In the genomic region with DNA sequence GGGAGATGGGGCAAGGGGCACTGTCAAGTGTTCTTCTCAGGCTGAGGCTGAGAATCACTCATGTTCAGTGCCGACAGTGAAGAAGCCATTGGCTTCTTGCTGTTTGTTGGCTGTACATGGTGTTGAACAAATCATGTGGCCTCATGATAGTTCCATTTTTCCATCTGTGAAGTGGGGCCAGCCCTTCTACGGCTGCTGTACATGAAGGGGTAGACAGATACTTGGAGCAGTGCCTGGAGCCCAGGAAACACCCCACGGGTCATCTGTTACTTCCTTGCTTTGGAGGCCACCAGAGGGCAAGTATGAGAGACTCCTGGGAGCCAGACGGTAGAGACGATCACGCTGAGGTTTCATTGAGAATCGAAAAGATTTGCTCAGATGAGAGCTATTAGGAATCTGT, we compare ENCODE assay signal across 21 mouse cellular contexts. TPM values are rescaled to one million over a fixed set of nuclear protein-coding genes. Genes with fewer than 3 reads are reported as not detected.
DNase-seq lines count a peak whose midpoint lies in the region; ATAC-seq and TF ChIP-seq lines count a peak whose summit lies in the region.
"Had no signal": no experiment of that assay in that cellular context is flagged by ENCODE, and none has a peak within 500 bp of the region (broad histone marks: within the 10 kb centered on the region; RNA-seq: fewer than 3 reads in every experiment).

No protein-coding gene starts in this region.

- 0 out of 2 replicates have a peak, but pooled peaks have one; percentile 12 for TF ChIP-seq CTCF in lung, embryonic 14.5 days (IDR thresholded peaks at IDR 0.05; ENCODE audit: low read depth)
- no peak; the same call in 1 of the 2 replicates for TF ChIP-seq CTCF in lung, postnatal 0 days (IDR thresholded peaks at IDR 0.05)

- peak; percentile 63 for DNase-seq in lung, embryonic 14.5 days
- no peak for DNase-seq in lung, postnatal 0 days (ENCODE audit: low spot score)
- DNase-seq in lung, postnatal 25 days (ENCODE audit: low spot score): peak; percentile 34
- no peak for DNase-seq in spleen, postnatal 10 days (ENCODE audit: low spot score in 2 of 2)
- DNase-seq in cerebellum, postnatal 36 days: no peak
- DNase-seq: adrenal gland, postnatal 10 days; B cell, adult 2 months; cerebellum, adult 11 months; cerebellum, adult 8-10 months; cerebellum, postnatal 14 days; gastrocnemius, postnatal 10 days; heart, adult 2 months; heart, postnatal 14 days had no signal

- H3K36me3 ChIP-seq in lung, embryonic 14.5 days (ENCODE audit: insufficient read depth): 0 out of 2 replicates have a peak, but pooled peaks cover 3% of the 10 kb centered on the region
- no peaks in the 10 kb centered on the region for H3K36me3 ChIP-seq in lung, postnatal 0 days (ENCODE audit: insufficient read depth, low read length)
- H3K36me3 ChIP-seq in lung, embryonic 16.5 days (ENCODE audit: control insufficient read depth, insufficient read depth, low read length): peaks cover 2% of the 10 kb centered on the region; the same call in 1 of the 2 replicates
- H3K36me3 ChIP-seq: embryonic facial prominence, embryonic 12.5 days; forebrain, embryonic 15.5 days; G1E; heart, embryonic 15.5 days; hindbrain, embryonic 13.5 days had no signal

- H3K4me3 ChIP-seq in lung, embryonic 14.5 days (ENCODE audit: low read depth, low read length): no peak overlapping the region
- H3K4me3 ChIP-seq in lung, postnatal 0 days (ENCODE audit: low read depth, low read length): no peak overlapping the region
- no peak overlapping the region for H3K4me3 ChIP-seq in lung, embryonic 16.5 days (ENCODE audit: low read length)
- H3K4me3 ChIP-seq: embryonic facial prominence, embryonic 12.5 days; forebrain, embryonic 15.5 days; heart, adult 2 months; heart, embryonic 15.5 days; hindbrain, embryonic 13.5 days had no signal

- no peak for TF ChIP-seq EP300 in lung, postnatal 0 days (IDR thresholded peaks at IDR 0.05)

- H3K27me3 ChIP-seq in lung, embryonic 14.5 days (ENCODE audit: insufficient read depth, low read length): no peaks in the 10 kb centered on the region
- no peaks in the 10 kb centered on the region for H3K27me3 ChIP-seq in lung, postnatal 0 days (replicated peaks; ENCODE audit: insufficient read depth, low read length)
- H3K27me3 ChIP-seq in lung, embryonic 16.5 days (ENCODE audit: control insufficient read depth, insufficient read depth, low read depth, low read length): no peaks in the 10 kb centered on the region
- H3K27me3 ChIP-seq: embryonic facial prominence, embryonic 12.5 days; forebrain, embryonic 15.5 days; heart, embryonic 15.5 days; hindbrain, embryonic 13.5 days had no signal

- ATAC-seq in lung, embryonic 14.5 days (ENCODE audit: insufficient read depth): no peak
- ATAC-seq in lung, postnatal 0 days: no peak
- no peak for ATAC-seq in lung, embryonic 16.5 days (ENCODE audit: low read depth)
- ATAC-seq: CD4-positive, CD25-positive, alpha-beta regulatory T cell, adult 4 months; forebrain, embryonic 15.5 days had no signal

- 37% methylated on average over 7 of the region's 7 CpGs for WGBS in lung, embryonic 14.5 days
- WGBS in lung, postnatal 0 days: 48% methylated on average over 7 of the region's 7 CpGs
- WGBS in lung, embryonic 16.5 days: 41% methylated on average over 7 of the region's 7 CpGs

- no peaks in the 10 kb centered on the region for H3K9me3 ChIP-seq in lung, embryonic 14.5 days (ENCODE audit: low read depth, low read length)
- no peaks in the 10 kb centered on the region for H3K9me3 ChIP-seq in lung, postnatal 0 days (ENCODE audit: low read length)
- no peaks in the 10 kb centered on the region for H3K9me3 ChIP-seq in lung, embryonic 16.5 days (ENCODE audit: control insufficient read depth, low read length)
- H3K9me3 ChIP-seq: embryonic facial prominence, embryonic 12.5 days; forebrain, embryonic 15.5 days; G1E; heart, embryonic 15.5 days; hindbrain, embryonic 13.5 days had no signal

- no peak overlapping the region for H3K27ac ChIP-seq in lung, embryonic 14.5 days (ENCODE audit: low read depth)
- no peak overlapping the region for H3K27ac ChIP-seq in lung, postnatal 0 days (ENCODE audit: low read length)
- H3K27ac ChIP-seq in lung, embryonic 16.5 days (ENCODE audit: low read length): peak overlapping the region; percentile 22
- H3K27ac ChIP-seq: embryonic facial prominence, embryonic 12.5 days; forebrain, embryonic 15.5 days; heart, adult 2 months; heart, embryonic 15.5 days; hindbrain, embryonic 13.5 days had no signal

- H3K9ac ChIP-seq in lung, embryonic 14.5 days: no peak overlapping the region
- H3K9ac ChIP-seq in lung, postnatal 0 days (replicated peaks; ENCODE audit: low read depth): no peak overlapping the region
- no peak overlapping the region for H3K9ac ChIP-seq in lung, embryonic 16.5 days (ENCODE audit: low read length)
- H3K9ac ChIP-seq: embryonic facial prominence, embryonic 12.5 days; forebrain, embryonic 15.5 days; heart, embryonic 15.5 days; hindbrain, embryonic 13.5 days had no signal

- no peak overlapping the region for H3K4me2 ChIP-seq in lung, embryonic 14.5 days
- H3K4me2 ChIP-seq in lung, postnatal 0 days (replicated peaks; ENCODE audit: low read depth, low read length): no peak overlapping the region
- no peak overlapping the region for H3K4me2 ChIP-seq in lung, embryonic 16.5 days (ENCODE audit: low read depth, low read length)
- H3K4me2 ChIP-seq: embryonic facial prominence, embryonic 12.5 days; forebrain, embryonic 15.5 days; heart, embryonic 11.5 days; heart, embryonic 15.5 days; hindbrain, embryonic 13.5 days had no signal

- H3K4me1 ChIP-seq in lung, embryonic 14.5 days (ENCODE audit: insufficient read depth): peaks cover 39% of the 10 kb centered on the region
- H3K4me1 ChIP-seq in lung, postnatal 0 days (ENCODE audit: insufficient read depth, low read depth, low read length): peaks cover 34% of the 10 kb centered on the region
- peaks cover 63% of the 10 kb centered on the region for H3K4me1 ChIP-seq in lung, embryonic 16.5 days (replicated peaks; ENCODE audit: control insufficient read depth, insufficient read depth, low read length)

RNA-seq across cellular contexts. Expression of gene Tcf7l1, which starts 46.7 kb away (rescaled TPM):
- 38.3 and 41.1 TPM in 2 replicates for polyA plus RNA-seq in lung, embryonic 14.5 days (2014; fragmentation: Nextera tagmentation; extraction: Ambion mirVana)
- polyA plus RNA-seq in lung, postnatal 0 days (2015; fragmentation: Nextera tagmentation; extraction: Ambion mirVana): 17.5 and 18.6 TPM in 2 replicates
- polyA plus RNA-seq in lung, embryonic 16.5 days (2015; fragmentation: Nextera tagmentation; extraction: Ambion mirVana): 29.2 and 31.9 TPM in 2 replicates
- polyA plus RNA-seq: G1E had no signal

Comparison
In these comparisons a context has a peak if more than half of its experiments do, and no peak if none do; other contexts are left out.
1. DNase-seq: peak in lung, embryonic 14.5 days (single experiment) and lung, postnatal 25 days (single experiment); none in lung, postnatal 0 days (single experiment), spleen, postnatal 10 days (0 of 2) and cerebellum, postnatal 36 days (0 of 2).